Mouse (Mus musculus) intestine, embryonic 16.5 days (tissue): Measurements from ENCODE around the gene Abhd5. TPM values are rescaled to one million over a fixed set of nuclear protein-coding genes. Genes with fewer than 3 reads are reported as not detected.

Experiments used
- ATAC-seq: fragments of 200-750 bp; cut with Nextera tagmentation; 2 replicates; pipeline ENCODE4 v1.8.0; 2017; ENCODE audit warnings: moderate TSS enrichment, moderate library complexity
- H3K27ac ChIP-seq: fragments of 300-500 bp; sonication (generic); 2 replicates; pipeline ENCODE4 v1.5.1; 2014; ENCODE audit warnings: mild to moderate bottlenecking, low read length
- H3K27me3 ChIP-seq: fragments of 300-500 bp; sonication (generic); replicated peaks from 2 replicates; pipeline ENCODE4 v1.6.1; 2014; ENCODE audit warnings: low read length, control low read depth, mixed read lengths; ENCODE audit not compliant: control insufficient read depth, insufficient read depth
- H3K36me3 ChIP-seq: fragments of 300-500 bp; sonication (generic); 2 replicates; pipeline ENCODE4 v1.6.1; 2014; ENCODE audit warnings: low read length, control low read depth; ENCODE audit not compliant: control insufficient read depth, insufficient read depth
- H3K4me1 ChIP-seq: fragments of 300-500 bp; sonication (generic); 2 replicates; pipeline ENCODE4 v1.6.1; 2014; ENCODE audit warnings: low read length, control low read depth, mixed read lengths; ENCODE audit not compliant: control insufficient read depth, insufficient read depth
- H3K4me2 ChIP-seq: fragments of 300-500 bp; sonication (generic); 2 replicates; pipeline ENCODE4 v1.6.1; 2014; ENCODE audit warnings: low read depth, low read length, control low read depth
- H3K4me3 ChIP-seq: fragments of 300-500 bp; sonication (generic); 2 replicates; pipeline ENCODE4 v1.5.1; 2014; ENCODE audit warnings: mild to moderate bottlenecking, low read length
- H3K9ac ChIP-seq: fragments of 300-500 bp; sonication (generic); 2 replicates; pipeline ENCODE4 v1.6.1; 2014; ENCODE audit warnings: low read depth, low read length
- H3K9me3 ChIP-seq: fragments of 300-500 bp; sonication (generic); 2 replicates; pipeline ENCODE4 v1.6.1; 2016; ENCODE audit warnings: low read length, control low read depth; ENCODE audit not compliant: control insufficient read depth
- WGBS: fragments of 180-500 bp; shearing (Covaris S2); extraction: QIAGEN DNeasy Blood & Tissue Kit; methylation state at CpG from one replicate; pipeline ENCODE4 v1.1.7; 2014; 5-methylcytosine and 5-hydroxymethylcytosine counted together
- polyA plus RNA-seq: library from polyadenylated mRNA; unstranded; fragments of >200 nt; fragmentation: Nextera tagmentation; extraction: Ambion mirVana; gene quantifications from 2 replicates; pipeline ENCODE4 v1.2.1, GENCODE M21; 2015

Gene Abhd5
- polyA plus RNA-seq, 1 experiment from 2014 or later = 20.8 TPM

- Histone ChIP-seq H3K9ac (no peak overlapping the region), H3K36me3 (no peaks in the 10 kb centered on the region), H3K27me3 (no peaks in the 10 kb centered on the region), H3K4me1 (no peaks in the 10 kb centered on the region), H3K9me3 (no peaks in the 10 kb centered on the region), H3K4me3 (no peak overlapping the region), H3K27ac (no peak overlapping the region), H3K4me2 (no peak overlapping the region)
- WGBS = 85% methylated on average over 7 of the region's 7 CpGs
- ATAC-seq = no peak
These were observed 8.0 kb upstream of the Abhd5 start for GRCm38 (mm10) chr9:122343399-122343798.

GRCm38 (mm10) chr9:122344560-122344959 is 6.8 kb upstream of the Abhd5 start:
- no peak overlapping the region for H3K4me3 ChIP-seq
- H3K27me3 ChIP-seq = no peaks in the 10 kb centered on the region
- H3K9me3 ChIP-seq = no peaks in the 10 kb centered on the region
- H3K4me2 ChIP-seq = no peak overlapping the region
- 90% methylated on average over 8 of the region's 8 CpGs for WGBS
- no peak overlapping the region for H3K9ac ChIP-seq
- H3K27ac ChIP-seq = no peak overlapping the region
- H3K36me3 ChIP-seq = no peaks in the 10 kb centered on the region
- H3K4me1 ChIP-seq = no peaks in the 10 kb centered on the region
- no peak for ATAC-seq

DNA sequence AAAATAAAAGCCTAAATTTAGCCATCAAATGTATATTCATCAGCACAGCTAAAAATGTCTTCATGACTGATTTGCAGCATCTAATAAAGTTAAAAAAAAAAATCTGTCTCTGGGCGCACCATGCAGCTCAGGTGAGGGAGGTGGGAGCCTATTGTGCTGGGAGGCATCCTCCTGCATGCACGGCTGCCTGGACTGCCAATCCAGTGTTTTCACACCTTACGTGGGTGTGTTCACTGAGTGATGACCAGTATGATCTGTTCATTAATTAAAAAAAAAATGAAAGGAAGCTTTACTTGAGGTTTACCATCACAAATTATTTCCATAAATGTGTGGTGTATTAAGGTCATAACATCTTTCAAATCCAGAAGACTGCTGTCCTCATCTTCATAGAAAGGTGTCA is 6.1 kb upstream of the Abhd5 start:
- H3K27me3 ChIP-seq = no peaks in the 10 kb centered on the region
- no peaks in the 10 kb centered on the region for H3K4me1 ChIP-seq
- no peak overlapping the region for H3K9ac ChIP-seq
- no peak overlapping the region for H3K27ac ChIP-seq
- H3K9me3 ChIP-seq = no peaks in the 10 kb centered on the region
- H3K36me3 ChIP-seq = no peaks in the 10 kb centered on the region
- 75% methylated on average over 3 of the region's 3 CpGs for WGBS
- no peak for ATAC-seq
- no peak overlapping the region for H3K4me2 ChIP-seq
- H3K4me3 ChIP-seq = no peak overlapping the region

GRCm38 (mm10) chr9:122346059-122346458 is 5.3 kb upstream of the Abhd5 start:
- ATAC-seq = no peak
- no peaks in the 10 kb centered on the region for H3K36me3 ChIP-seq
- no peak overlapping the region for H3K9ac ChIP-seq
- H3K9me3 ChIP-seq = no peaks in the 10 kb centered on the region
- H3K4me1 ChIP-seq = no peaks in the 10 kb centered on the region
- no peaks in the 10 kb centered on the region for H3K27me3 ChIP-seq
- WGBS = 84% methylated on average over 5 of the region's 5 CpGs
- H3K27ac ChIP-seq = no peak overlapping the region
- H3K4me3 ChIP-seq = no peak overlapping the region
- no peak overlapping the region for H3K4me2 ChIP-seq

DNA sequence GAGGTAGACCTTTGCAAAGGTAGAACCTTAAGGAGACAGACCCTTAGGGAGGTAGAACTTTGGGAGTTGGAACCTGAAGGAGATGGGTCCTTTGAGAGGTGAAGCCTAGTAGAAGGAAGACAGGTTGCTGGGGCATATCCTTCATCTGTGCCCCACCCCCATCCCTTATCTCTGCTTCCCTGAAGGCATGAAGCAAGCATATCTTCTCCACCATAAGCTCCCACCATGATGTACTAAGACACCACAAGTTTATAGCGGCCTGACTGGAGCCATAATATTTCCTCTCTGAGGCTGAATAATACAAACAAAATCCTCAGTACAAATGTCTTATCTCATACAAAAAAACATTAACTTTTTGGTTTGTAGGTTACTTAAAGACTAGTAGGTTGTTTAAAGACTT is 3.5 kb upstream of the Abhd5 start:
- no peak for ATAC-seq
- no peaks in the 10 kb centered on the region for H3K27me3 ChIP-seq
- no peaks in the 10 kb centered on the region for H3K9me3 ChIP-seq
- no peak overlapping the region for H3K4me3 ChIP-seq
- H3K4me2 ChIP-seq = no peak overlapping the region
- no peaks in the 10 kb centered on the region for H3K36me3 ChIP-seq
- WGBS = 82% methylated on average over 1 of the region's 1 CpGs
- H3K4me1 ChIP-seq = no peaks in the 10 kb centered on the region
- H3K27ac ChIP-seq = no peak overlapping the region
- H3K9ac ChIP-seq = no peak overlapping the region

DNA sequence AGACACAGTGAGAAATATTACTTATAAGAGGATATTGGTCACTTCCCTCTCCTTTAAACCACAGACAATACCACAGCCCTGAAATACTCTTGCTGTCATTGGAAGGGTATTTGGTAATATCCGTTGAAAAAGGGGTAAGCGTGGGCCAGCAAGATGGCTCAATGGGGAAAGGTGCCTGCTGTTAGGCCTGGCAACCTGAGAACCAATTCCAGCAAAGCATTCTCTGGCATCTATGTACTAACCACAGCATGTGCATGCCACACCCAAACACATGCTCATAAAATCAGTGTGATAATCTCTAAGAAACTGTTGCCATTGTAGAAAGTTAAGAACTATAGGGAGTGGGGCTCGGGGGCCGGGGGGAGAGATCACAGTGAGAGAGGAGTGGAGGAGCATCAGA is 2.1 kb upstream of the Abhd5 start:
- no peak overlapping the region for H3K4me2 ChIP-seq
- H3K27me3 ChIP-seq = no peaks in the 10 kb centered on the region
- no peaks in the 10 kb centered on the region for H3K36me3 ChIP-seq
- no peak overlapping the region for H3K27ac ChIP-seq
- no peaks in the 10 kb centered on the region for H3K4me1 ChIP-seq
- no peaks in the 10 kb centered on the region for H3K9me3 ChIP-seq
- no peak overlapping the region for H3K9ac ChIP-seq
- ATAC-seq = no peak
- H3K4me3 ChIP-seq = no peak overlapping the region
- 85% methylated on average over 4 of the region's 4 CpGs for WGBS

DNA sequence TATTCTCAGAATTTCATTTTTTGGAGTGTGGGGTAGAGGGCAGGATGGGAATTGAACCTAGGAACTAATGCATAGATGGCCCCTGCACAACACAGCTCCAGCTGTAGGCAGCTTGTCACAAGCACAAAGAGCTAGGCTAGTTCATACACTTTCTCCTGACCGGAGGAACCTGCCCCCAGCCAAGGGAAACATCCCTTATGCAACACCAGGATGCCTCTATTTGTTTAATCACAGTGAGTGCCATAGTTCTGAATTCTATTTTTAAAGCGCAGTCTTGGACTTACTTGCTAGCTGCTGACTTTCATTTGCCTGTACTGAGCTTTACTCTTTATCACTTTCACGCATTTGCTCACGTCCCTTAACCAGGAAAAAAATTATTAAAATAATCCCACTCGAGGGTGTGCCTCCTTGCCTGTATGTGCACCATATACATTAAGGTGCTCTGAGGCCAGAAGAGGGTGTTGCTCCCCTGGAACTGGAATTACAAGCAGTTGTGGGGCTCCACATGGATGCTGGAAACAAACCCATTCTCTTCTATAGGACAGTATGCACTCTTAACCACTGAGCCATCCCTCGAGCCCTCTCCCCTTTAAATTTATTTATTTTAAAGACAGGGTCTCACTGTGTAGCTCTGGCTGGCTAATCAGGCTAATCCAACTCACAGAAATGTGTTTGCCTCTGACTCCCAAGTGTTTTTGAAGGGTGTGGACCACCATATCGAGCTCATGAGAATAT is 845 bp upstream of the Abhd5 start:
- Histone ChIP-seq H3K9ac (peak overlapping the region; percentile 91; the same call in 1 of the 2 replicates), H3K27ac (no peak overlapping the region), H3K9me3 (no peaks in the 10 kb centered on the region), H3K27me3 (no peaks in the 10 kb centered on the region), H3K36me3 (no peaks in the 10 kb centered on the region), H3K4me3 (no peak overlapping the region), H3K4me2 (peak overlapping the region; percentile 76), H3K4me1 (no peaks in the 10 kb centered on the region)
- 68% methylated on average over 7 of the region's 7 CpGs for WGBS
- no peak for ATAC-seq

GRCm38 (mm10) chr9:122352025-122352392 is 601 bp downstream of the Abhd5 start:
- Histone ChIP-seq H3K36me3 (no peaks in the 10 kb centered on the region), H3K4me3 (peak overlapping the region; percentile 84), H3K9ac (peak overlapping the region; percentile 91), H3K4me1 (no peaks in the 10 kb centered on the region), H3K4me2 (peak overlapping the region; percentile 76), H3K27ac (peak overlapping the region; percentile 51), H3K9me3 (no peaks in the 10 kb centered on the region), H3K27me3 (no peaks in the 10 kb centered on the region)
- WGBS = 1% methylated on average over 30 of the region's 30 CpGs
- peak; percentile 68 for ATAC-seq

- Histone ChIP-seq H3K27ac (no peak overlapping the region), H3K4me3 (no peak overlapping the region), H3K9ac (no peak overlapping the region), H3K36me3 (no peaks in the 10 kb centered on the region), H3K9me3 (no peaks in the 10 kb centered on the region), H3K4me2 (no peak overlapping the region), H3K27me3 (no peaks in the 10 kb centered on the region), H3K4me1 (no peaks in the 10 kb centered on the region)
- no peak for ATAC-seq
- WGBS = 87% methylated on average over 4 of the region's 4 CpGs
These were observed 1.5 kb downstream of the Abhd5 start for GRCm38 (mm10) chr9:122352911-122353310.

DNA sequence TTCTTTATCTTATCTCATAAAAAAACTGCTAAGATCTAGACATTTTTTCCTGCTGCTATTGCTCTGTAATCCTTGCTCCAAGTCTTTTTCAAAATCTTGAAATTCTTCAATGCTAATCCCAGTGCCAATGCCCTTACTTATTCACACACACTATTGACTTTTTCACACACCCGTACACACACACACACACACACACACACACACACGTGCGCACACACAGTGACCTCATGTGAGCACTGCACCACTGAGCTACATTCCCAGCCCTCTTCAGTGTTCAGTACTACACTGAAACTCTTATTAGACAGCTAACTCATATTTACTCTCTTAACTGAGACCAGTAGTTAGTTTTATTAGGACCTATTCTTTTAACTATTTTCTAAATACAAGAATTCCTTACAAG is 2.8 kb downstream of the Abhd5 start:
- no peak overlapping the region for H3K9ac ChIP-seq
- H3K27ac ChIP-seq = no peak overlapping the region
- H3K4me2 ChIP-seq = no peak overlapping the region
- no peaks in the 10 kb centered on the region for H3K27me3 ChIP-seq
- ATAC-seq = no peak
- H3K36me3 ChIP-seq = no peaks in the 10 kb centered on the region
- 84% methylated on average over 3 of the region's 3 CpGs for WGBS
- H3K4me1 ChIP-seq = no peaks in the 10 kb centered on the region
- H3K4me3 ChIP-seq = no peak overlapping the region
- H3K9me3 ChIP-seq = no peaks in the 10 kb centered on the region
